Mouse (Mus musculus) cortical plate, adult 2 months (tissue): ENCODE measurements around the gene Spice1.

ENCODE experiments used
- CTCF ChIP-seq: fragments of 200-500 bp; IDR thresholded peaks from 2 replicates; pipeline ENCODE4 v1.5.1; 2011; ENCODE audit warnings: mild to moderate bottlenecking, control low read depth, low read length; ENCODE audit not compliant: insufficient read depth; ENCODE audit errors: extremely low read depth
- POLR2A ChIP-seq: fragments of 200-500 bp; IDR thresholded peaks from 2 replicates; pipeline ENCODE4 v1.6.1; 2011; ENCODE audit warnings: mild to moderate bottlenecking, low read length, control low read depth; ENCODE audit not compliant: insufficient read depth; ENCODE audit errors: extremely low read depth

- TF ChIP-seq CTCF (no peak), POLR2A (no peak)
These were observed 18.6 kb downstream of the Spice1 start for GRCm38 (mm10) chr16:44365522-44365921.
